Mouse (Mus musculus) kidney, adult 10 weeks (tissue): ENCODE data around the gene Dcdc2b. TPM values are rescaled to one million over a fixed set of nuclear protein-coding genes. Genes with fewer than 3 reads are reported as not detected.

ENCODE experiments used
- polyA plus RNA-seq: library from polyadenylated mRNA; stranded (reverse); fragments of 350-450 nt; fragmentation: Illumina TruSeq; extraction: RNeasy Lipid Tissue Mini Kit (QIAGEN cat#74804); gene quantifications from one replicate; pipeline ENCODE4 v1.2.3, GENCODE M21; 2014; ENCODE audit warnings: low read depth, low replicate concordance

Gene Dcdc2b
- polyA plus RNA-seq: not detected

GRCm38 (mm10) chr4:129614093-129614492 lies at the start of gene Dcdc2b:
Dcdc2b (minus strand) TSS chr4:129614257.

DNA sequence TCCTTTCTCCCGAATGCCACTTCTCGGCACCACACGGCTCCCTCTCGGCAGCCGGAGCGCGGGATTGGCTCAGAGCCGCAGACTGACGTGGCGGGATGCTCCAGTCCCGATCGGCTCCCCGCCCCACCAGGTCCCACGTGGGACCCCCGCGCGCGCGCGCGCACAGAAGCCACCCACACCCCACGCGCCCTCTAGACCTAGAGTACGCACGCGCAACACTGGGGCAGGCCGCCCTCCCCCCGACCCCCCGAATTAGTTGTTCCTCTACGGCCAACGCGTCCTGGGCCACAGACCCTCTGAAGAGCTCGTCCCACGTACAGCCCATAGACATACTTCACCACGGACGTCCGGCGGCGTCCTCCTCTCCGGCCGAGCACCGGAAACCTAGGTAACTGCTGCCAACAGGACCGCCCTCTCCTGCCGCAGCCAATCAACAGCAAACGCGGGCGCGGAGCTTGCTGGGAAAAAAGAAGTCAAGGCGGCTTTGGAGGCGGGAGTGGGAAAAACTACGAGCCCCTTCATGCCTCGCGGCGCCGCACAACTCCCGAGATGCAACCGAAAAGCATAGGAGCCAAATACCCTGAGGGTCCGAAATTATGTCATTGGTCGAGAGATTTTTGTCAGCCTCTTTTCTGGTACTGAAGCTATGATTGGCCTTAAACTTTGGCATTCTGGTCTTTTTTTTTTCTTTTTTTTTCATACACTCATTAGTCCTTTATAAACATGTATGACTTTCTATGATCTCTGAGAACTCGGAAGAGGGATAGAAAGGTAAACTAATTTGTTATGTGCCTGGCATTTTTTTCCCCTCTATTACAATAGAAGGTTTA lies 26.8 kb upstream of the Dcdc2b start, which contains the start of gene Txlna:
TSS of gene Txlna (minus strand) at position 428 of the 830 bp plus-strand sequence.

GRCm38 (mm10) chr4:129623681-129624091 lies 9.6 kb upstream of the Dcdc2b start, which contains the start of gene Ccdc28b:
Ccdc28b (minus strand) TSS chr4:129623947.

GRCm38 (mm10) chr4:129618786-129619691 lies 5.0 kb upstream of the Dcdc2b start, which contains the start of gene Iqcc:
Iqcc (minus strand) TSS chr4:129619099.

DNA sequence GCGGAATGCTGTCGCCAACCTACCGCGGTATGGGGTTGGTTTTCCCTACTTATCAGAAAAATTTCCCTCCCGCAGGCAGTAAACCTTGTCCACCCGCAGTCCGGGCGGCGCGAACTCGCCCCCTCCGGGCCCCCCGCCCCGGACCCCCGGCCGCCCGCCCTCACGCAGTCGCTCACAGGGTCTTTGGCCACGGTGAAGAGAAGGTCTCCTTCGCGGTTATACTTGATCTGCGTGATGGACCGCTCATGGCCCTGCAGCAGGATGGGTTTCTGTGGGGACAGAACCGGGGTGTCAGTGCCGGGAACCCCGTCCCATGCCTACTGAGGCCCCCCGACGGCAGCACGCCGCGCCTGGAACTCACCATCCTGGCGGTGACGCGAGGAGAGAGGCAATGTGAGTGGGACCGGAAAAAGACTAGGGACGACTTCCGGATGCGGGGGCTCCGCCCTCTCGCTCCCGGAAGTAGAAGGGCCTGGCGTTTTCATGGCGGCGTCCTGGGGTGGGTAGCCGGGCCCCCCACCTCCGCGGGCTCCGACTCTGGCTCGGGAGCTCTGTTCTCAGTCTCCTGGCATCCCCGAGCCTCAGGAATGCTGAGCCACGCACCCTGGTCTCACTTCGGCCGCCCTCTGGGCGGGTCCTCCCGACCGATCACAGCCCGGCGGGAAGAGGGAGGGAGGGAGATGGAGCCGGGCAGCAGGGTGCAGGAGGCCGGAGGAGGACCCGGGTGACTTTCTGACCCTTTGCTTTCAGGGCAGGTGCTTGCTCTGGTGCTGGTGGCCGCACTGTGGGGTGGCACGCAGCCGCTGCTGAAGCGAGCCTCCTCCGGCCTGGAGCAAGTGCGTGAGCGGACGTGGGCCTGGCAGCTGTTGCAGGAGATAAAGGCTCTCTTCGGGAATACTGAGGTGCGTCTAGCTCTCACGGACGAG lies 13.6 kb downstream of the Dcdc2b start, which contains the start of the genes Eif3i and Tmem234:
TSS of gene Eif3i (minus strand) at position 416 of the 926 bp plus-strand sequence.
TSS of gene Tmem234 (plus strand) at position 436 of the 926 bp plus-strand sequence.

GRCm38 (mm10) chr4:129578466-129578865 lies 35.6 kb downstream of the Dcdc2b start, which contains the start of gene Fam167b:
Fam167b (minus strand) TSS chr4:129578549.

DNA sequence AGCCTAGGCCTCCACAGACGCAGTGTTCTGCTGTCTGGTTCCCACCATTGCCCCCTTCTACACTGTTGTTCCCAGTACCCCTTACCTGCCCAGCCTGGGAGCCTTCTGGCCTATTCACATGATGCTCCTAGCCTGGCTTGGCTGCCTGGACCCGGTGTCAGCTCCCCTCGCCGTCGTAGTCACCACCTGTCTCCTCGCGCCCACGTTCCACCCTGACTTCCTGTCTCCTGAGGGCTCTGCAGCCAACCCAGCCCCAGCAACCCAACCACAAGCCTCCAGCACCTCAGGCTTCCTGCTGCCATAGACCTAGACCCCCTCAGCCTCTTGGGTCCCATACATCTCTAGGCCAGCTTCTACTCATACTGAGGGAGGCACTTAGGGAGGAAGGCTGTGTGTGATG lies 40.6 kb downstream of the Dcdc2b start, which contains the start of gene Lck:
TSS of gene Lck (minus strand) at position 212 of the 400 bp plus-strand sequence.

Other genes with a start within 250 kb of the Dcdc2b start
- gene Zbtb8a, start 236.1 kb downstream of the Dcdc2b start, polyA plus RNA-seq: 1.8 TPM
- 1.4 TPM for gene Zbtb8b, start 173.4 kb downstream of the Dcdc2b start, polyA plus RNA-seq
- 11.0 TPM for gene Bsdc1, start 152.7 kb downstream of the Dcdc2b start, polyA plus RNA-seq
- not detected for gene Tssk3, start 123.2 kb downstream of the Dcdc2b start, polyA plus RNA-seq
- not detected for gene Fam229a, start 123.1 kb downstream of the Dcdc2b start, polyA plus RNA-seq
- 11.3 TPM for gene Marcksl1, start 100.7 kb downstream of the Dcdc2b start, polyA plus RNA-seq
- gene Hdac1, start 71.5 kb downstream of the Dcdc2b start, polyA plus RNA-seq: 40.4 TPM
- gene Lck, start 40.6 kb downstream of the Dcdc2b start, polyA plus RNA-seq: 0.36 TPM
- 1.3 TPM for gene Fam167b, start 35.7 kb downstream of the Dcdc2b start, polyA plus RNA-seq
- 24.8 TPM for gene Eif3i, start 13.6 kb downstream of the Dcdc2b start, polyA plus RNA-seq
- 35.3 TPM for gene Tmem234, start 13.6 kb downstream of the Dcdc2b start, polyA plus RNA-seq
- gene Iqcc, start 4.8 kb upstream of the Dcdc2b start, polyA plus RNA-seq: 10.3 TPM
- 2.4 TPM for gene Ccdc28b, start 9.7 kb upstream of the Dcdc2b start, polyA plus RNA-seq
- gene Txlna, start 26.8 kb upstream of the Dcdc2b start, polyA plus RNA-seq: 7.5 TPM
- 60.6 TPM for gene Kpna6, start 58.5 kb upstream of the Dcdc2b start, polyA plus RNA-seq
- gene Tmem39b, start 82.6 kb upstream of the Dcdc2b start, polyA plus RNA-seq: 0.40 TPM
- gene Khdrbs1, start 128.0 kb upstream of the Dcdc2b start, polyA plus RNA-seq: 107 TPM
- 590 TPM for gene Ptp4a2, start 197.0 kb upstream of the Dcdc2b start, polyA plus RNA-seq